Mouse (Mus musculus) CH12.LX (cell line): ENCODE data around the gene 1700008O03Rik.

Experiments used
- CHD1 ChIP-seq: IDR thresholded peaks from 2 replicates; pipeline ENCODE4 v1.6.1; 2012; ENCODE audit warnings: low read depth, low read length, improper control_type of control experiment, inconsistent platforms
- CTCF ChIP-seq, 2 experiments: IDR thresholded peaks in 1 of 2; conservative IDR thresholded peaks in 1 of 2; 2 replicates each; pipeline ENCODE4 v1.5.1; 2011 to 2012; ENCODE audit warnings: low read depth in 2 of 2, low read length in 2 of 2, improper control_type of control experiment in 1 of 2, inconsistent platforms in 1 of 2, mild to moderate bottlenecking in 1 of 2, moderate library complexity in 1 of 2
- ELF1 ChIP-seq: IDR thresholded peaks from 2 replicates; pipeline ENCODE4 v1.6.1; 2014; ENCODE audit warnings: low read depth, mild to moderate bottlenecking, inconsistent platforms, low read length, improper control_type of control experiment
- JUND ChIP-seq: conservative IDR thresholded peaks from 2 replicates; pipeline ENCODE4 v1.6.1; 2011; ENCODE audit warnings: low read depth, low read length, improper control_type of control experiment
- KAT2A ChIP-seq: IDR thresholded peaks from 2 replicates; pipeline ENCODE4 v1.6.1; 2012; ENCODE audit warnings: low read length, improper control_type of control experiment, inconsistent platforms; ENCODE audit not compliant: insufficient replicate concordance
- MYC ChIP-seq: IDR thresholded peaks from 2 replicates; pipeline ENCODE4 v1.6.1; 2011; ENCODE audit warnings: low read depth, mild to moderate bottlenecking, improper control_type of control experiment, low read length
- POLR2A ChIP-seq: IDR thresholded peaks from 2 replicates; pipeline ENCODE4 v1.6.1; 2011; ENCODE audit warnings: low read depth, mild to moderate bottlenecking, improper control_type of control experiment, low read length

DNA sequence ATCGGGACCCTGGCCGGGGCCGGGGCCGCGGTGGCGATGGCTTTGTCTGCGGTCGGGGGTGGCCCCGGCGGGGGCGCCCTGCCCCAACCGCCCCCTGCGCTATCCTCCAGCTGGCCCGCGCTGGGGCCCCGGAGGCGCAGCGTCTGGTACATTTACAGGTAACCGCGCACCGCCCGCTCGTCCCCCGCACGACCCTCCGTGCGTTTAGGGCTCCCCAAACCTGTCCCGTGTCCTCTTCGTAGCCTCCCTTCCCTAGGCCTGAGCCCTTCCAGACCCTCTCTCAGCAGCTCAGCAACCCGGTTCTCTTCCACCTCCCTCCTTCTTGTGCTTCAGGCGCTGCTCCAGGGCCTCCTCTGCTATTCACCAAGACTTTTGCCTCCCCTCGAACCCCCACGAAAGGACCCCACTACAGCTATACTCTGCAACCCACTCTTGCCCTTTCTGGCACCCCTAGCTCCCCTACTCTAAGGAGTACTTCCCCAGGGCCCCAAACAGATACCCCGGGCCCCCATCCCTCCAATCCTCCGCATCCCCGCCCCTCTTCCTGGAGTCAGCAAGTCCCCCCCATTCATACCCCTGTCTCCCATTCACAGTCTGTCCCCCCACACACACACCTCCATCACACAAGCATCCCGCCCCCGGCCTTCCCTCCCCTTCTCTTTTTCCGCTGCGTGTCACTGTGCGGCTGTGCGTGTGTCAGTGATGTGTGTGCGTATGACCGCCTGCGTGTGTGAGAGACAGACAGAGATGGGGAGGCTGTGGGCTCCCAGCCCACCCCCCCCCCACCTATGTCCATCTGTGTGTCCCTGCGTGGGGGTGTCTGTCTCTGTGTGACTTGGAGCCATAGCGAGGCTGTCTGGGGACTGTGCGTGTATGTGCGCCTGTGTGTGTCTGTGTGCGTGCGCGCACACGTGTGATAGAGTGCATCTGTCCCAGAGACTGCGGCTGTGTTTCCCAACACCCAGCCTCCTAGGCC, 49.3 kb downstream of the 1700008O03Rik start:
- TF ChIP-seq KAT2A, result no peak
- TF ChIP-seq CTCF (conservative IDR thresholded peaks at IDR 0.05 in 1 of 2, IDR thresholded peaks at IDR 0.05 in 1 of 2; ENCODE audit: low read depth in 2 of 2, low read length in 2 of 2), result no peak
- TF ChIP-seq MYC, result no peak
- no peak for TF ChIP-seq JUND
- no peak for TF ChIP-seq ELF1
- TF ChIP-seq POLR2A, result no peak
- TF ChIP-seq CHD1, result no peak
